Mouse (Mus musculus) thymus, postnatal 10 days (tissue): ENCODE results near the gene Frmd8.
A peak's percentile ranks its signal among the peaks of the same experiment; 100 is the strongest.

Source experiments
- DNase-seq, 2 experiments: peaks; one replicate each; pipeline ENCODE4 v3.0.0; 2021; ENCODE audit warnings: low spot score in 2 of 2

Gene Frmd8

GRCm38 (mm10) chr19:5824826-5825617, 50.1 kb downstream of the Frmd8 start:
- DNase-seq, result no peak

- no peak for DNase-seq
Observed at GRCm38 (mm10) chr19:5824043-5824825, 50.8 kb downstream of the Frmd8 start.

- peak; percentile 71 to 82 for DNase-seq
Observed at GRCm38 (mm10) chr19:5823266-5823839, 51.7 kb downstream of the Frmd8 start.

- DNase-seq, result no peak
Observed at GRCm38 (mm10) chr19:5822834-5823205, 52.3 kb downstream of the Frmd8 start.

- no peak for DNase-seq
Observed at GRCm38 (mm10) chr19:5822174-5822833, 52.8 kb downstream of the Frmd8 start.

- DNase-seq, result no peak
Observed at GRCm38 (mm10) chr19:5821847-5822173, 53.3 kb downstream of the Frmd8 start.

GRCm38 (mm10) chr19:5819549-5819948, 55.5 kb downstream of the Frmd8 start:
- DNase-seq, result no peak

GRCm38 (mm10) chr19:5818590-5818977, 56.5 kb downstream of the Frmd8 start:
- DNase-seq, result no peak

GRCm38 (mm10) chr19:5817703-5818589, 57.1 kb downstream of the Frmd8 start:
- DNase-seq, result peak; percentile 82 to 89

- DNase-seq, result no peak
Observed at GRCm38 (mm10) chr19:5815928-5816327, 59.1 kb downstream of the Frmd8 start.

- DNase-seq, result no peak
Observed at GRCm38 (mm10) chr19:5815010-5815409, 60.1 kb downstream of the Frmd8 start.

GRCm38 (mm10) chr19:5814048-5814447, 61.0 kb downstream of the Frmd8 start:
- peak; percentile 62 to 72 for DNase-seq

- DNase-seq, result no peak
Observed at GRCm38 (mm10) chr19:5813567-5813966, 61.5 kb downstream of the Frmd8 start.

GRCm38 (mm10) chr19:5811771-5812504, 63.1 kb downstream of the Frmd8 start:
- DNase-seq, result no peak

- no peak for DNase-seq
Observed at GRCm38 (mm10) chr19:5810840-5811563, 64.1 kb downstream of the Frmd8 start.

- no peak for DNase-seq
Observed at GRCm38 (mm10) chr19:5810103-5810839, 64.8 kb downstream of the Frmd8 start.

GRCm38 (mm10) chr19:5809712-5810089, 65.4 kb downstream of the Frmd8 start:
- no peak for DNase-seq

GRCm38 (mm10) chr19:5808955-5809711, 65.9 kb downstream of the Frmd8 start:
- no peak for DNase-seq
